Mouse (Mus musculus): ENCODE measurements around the gene Slc38a1.

Gene Slc38a1

GRCm38 (mm10) chr15:96642436-96643405, at the start of gene Slc38a1:
TSS of gene Slc38a1 (minus strand) at chr15:96642913.
- DNase-seq (ENCODE audit: low read depth): peak; percentile 45

GRCm38 (mm10) chr15:96692401-96692800, 49.7 kb upstream of the Slc38a1 start:
- DNase-seq (ENCODE audit: low read depth): no peak

GRCm38 (mm10) chr15:96691381-96691780, 48.7 kb upstream of the Slc38a1 start:
- DNase-seq (ENCODE audit: low read depth): no peak

GRCm38 (mm10) chr15:96690829-96691228, 48.1 kb upstream of the Slc38a1 start:
- DNase-seq (ENCODE audit: low read depth): no peak

- no peak for DNase-seq (ENCODE audit: low read depth)
Observed at GRCm38 (mm10) chr15:96689919-96690318, 47.2 kb upstream of the Slc38a1 start.

- no peak for DNase-seq (ENCODE audit: low read depth)
Observed at GRCm38 (mm10) chr15:96688784-96689318, 46.1 kb upstream of the Slc38a1 start.

GRCm38 (mm10) chr15:96688036-96688435, 45.3 kb upstream of the Slc38a1 start:
- no peak for DNase-seq (ENCODE audit: low read depth)

GRCm38 (mm10) chr15:96687366-96687765, 44.7 kb upstream of the Slc38a1 start:
- DNase-seq (ENCODE audit: low read depth): no peak

GRCm38 (mm10) chr15:96686201-96687159, 43.8 kb upstream of the Slc38a1 start:
- no peak for DNase-seq (ENCODE audit: low read depth)

GRCm38 (mm10) chr15:96685273-96685672, 42.6 kb upstream of the Slc38a1 start:
- DNase-seq (ENCODE audit: low read depth): no peak

- DNase-seq (ENCODE audit: low read depth): no peak
Observed at GRCm38 (mm10) chr15:96684132-96684830, 41.6 kb upstream of the Slc38a1 start.

- no peak for DNase-seq (ENCODE audit: low read depth)
Observed at GRCm38 (mm10) chr15:96678871-96679773, 36.4 kb upstream of the Slc38a1 start.

GRCm38 (mm10) chr15:96676518-96676917, 33.8 kb upstream of the Slc38a1 start:
- DNase-seq (ENCODE audit: low read depth): no peak

- DNase-seq (ENCODE audit: low read depth): no peak
Observed at GRCm38 (mm10) chr15:96675744-96676143, 33.0 kb upstream of the Slc38a1 start.

- no peak for DNase-seq (ENCODE audit: low read depth)
Observed at GRCm38 (mm10) chr15:96675055-96675454, 32.3 kb upstream of the Slc38a1 start.

- DNase-seq (ENCODE audit: low read depth): no peak
Observed at GRCm38 (mm10) chr15:96674089-96674488, 31.4 kb upstream of the Slc38a1 start.

- DNase-seq (ENCODE audit: low read depth): no peak
Observed at GRCm38 (mm10) chr15:96669721-96670120, 27.0 kb upstream of the Slc38a1 start.

GRCm38 (mm10) chr15:96666663-96667062, 23.9 kb upstream of the Slc38a1 start:
- peak; percentile 74 for DNase-seq (ENCODE audit: low read depth)

GRCm38 (mm10) chr15:96665889-96666288, 23.2 kb upstream of the Slc38a1 start:
- DNase-seq (ENCODE audit: low read depth): peak; percentile 81

GRCm38 (mm10) chr15:96660590-96661141, 18.0 kb upstream of the Slc38a1 start:
- DNase-seq (ENCODE audit: low read depth): no peak

Data from c-Kit-positive CD71-positive TER-119-negative erythroid progenitor cells, embryonic 14.5 days (primary cell).